Mouse (Mus musculus) liver, postnatal 0 days (tissue): ENCODE measurements around the gene Hic1. TPM values are rescaled to one million over a fixed set of nuclear protein-coding genes. Genes with fewer than 3 reads are reported as not detected.

Experiments
- ATAC-seq: fragments of 200-750 bp; cut with Nextera tagmentation; 2 replicates; pipeline ENCODE4 v1.8.0; 2017; ENCODE audit warnings: mild to moderate bottlenecking, moderate library complexity
- DNase-seq: peaks from one replicate; pipeline ENCODE4 v3.0.0-alpha.2; 2016
- H3K27ac ChIP-seq: fragments of 300-500 bp; sonication (generic); 2 replicates; pipeline ENCODE4 v1.5.1; 2014; ENCODE audit warnings: antibody characterized with exemption, moderate library complexity, mild to moderate bottlenecking, low read depth
- H3K27me3 ChIP-seq: fragments of 300-500 bp; sonication (generic); 2 replicates; pipeline ENCODE4 v1.6.1; 2014; ENCODE audit warnings: low read length, control low read depth, mixed read lengths; ENCODE audit not compliant: insufficient read depth
- H3K36me3 ChIP-seq: fragments of 300-500 bp; sonication (generic); replicated peaks from 2 replicates; pipeline ENCODE4 v1.6.1; 2014; ENCODE audit warnings: mild to moderate bottlenecking, control low read depth, low read length, moderate library complexity, mixed read lengths; ENCODE audit not compliant: insufficient read depth
- H3K4me1 ChIP-seq: fragments of 300-500 bp; sonication (generic); 2 replicates; pipeline ENCODE4 v1.6.1; 2014; ENCODE audit warnings: antibody characterized with exemption, mild to moderate bottlenecking, control low read depth; ENCODE audit not compliant: insufficient read depth
- H3K4me2 ChIP-seq: fragments of 300-500 bp; sonication (generic); 2 replicates; pipeline ENCODE4 v1.6.1; 2014; ENCODE audit warnings: low read depth, mild to moderate bottlenecking, low read length, moderate library complexity, mixed read lengths
- H3K4me3 ChIP-seq: fragments of 300-500 bp; sonication (generic); 2 replicates; pipeline ENCODE4 v1.5.1; 2014; ENCODE audit warnings: low read depth, low read length
- H3K9ac ChIP-seq: fragments of 300-500 bp; sonication (generic); replicated peaks from 2 replicates; pipeline ENCODE4 v1.6.1; 2014; ENCODE audit warnings: mild to moderate bottlenecking, moderate library complexity
- H3K9me3 ChIP-seq: fragments of 300-500 bp; sonication (generic); 2 replicates; pipeline ENCODE4 v1.6.1; 2016; ENCODE audit warnings: mild to moderate bottlenecking, control low read depth, low read length, mixed read lengths
- CTCF ChIP-seq: sonication (generic); IDR thresholded peaks from 2 replicates; pipeline ENCODE4 v1.5.1; 2016; ENCODE audit warnings: antibody characterized with exemption, low read depth
- EP300 ChIP-seq: IDR thresholded peaks from 2 replicates; pipeline ENCODE4 v1.6.1; 2016; ENCODE audit warnings: antibody characterized with exemption, low read depth, mild to moderate bottlenecking
- whole genome bisulfite sequencing: fragments of 180-500 bp; shearing (Covaris S2); extraction: QIAGEN DNeasy Blood & Tissue Kit; methylation state at CpG from one replicate; pipeline ENCODE4 v1.1.7; 2014; ENCODE audit not compliant: insufficient replicate concordance; 5-methylcytosine and 5-hydroxymethylcytosine counted together
- polyA plus RNA-seq: library from polyadenylated mRNA; unstranded; fragments of >200 nt; fragmentation: Nextera tagmentation; extraction: Ambion mirVana; gene quantifications from 2 replicates; pipeline ENCODE4 v1.2.1, GENCODE M21; 2015

The Hic1 gene
- polyA plus RNA-seq, 1 experiment from 2014 or later: 1.1 TPM

DNA sequence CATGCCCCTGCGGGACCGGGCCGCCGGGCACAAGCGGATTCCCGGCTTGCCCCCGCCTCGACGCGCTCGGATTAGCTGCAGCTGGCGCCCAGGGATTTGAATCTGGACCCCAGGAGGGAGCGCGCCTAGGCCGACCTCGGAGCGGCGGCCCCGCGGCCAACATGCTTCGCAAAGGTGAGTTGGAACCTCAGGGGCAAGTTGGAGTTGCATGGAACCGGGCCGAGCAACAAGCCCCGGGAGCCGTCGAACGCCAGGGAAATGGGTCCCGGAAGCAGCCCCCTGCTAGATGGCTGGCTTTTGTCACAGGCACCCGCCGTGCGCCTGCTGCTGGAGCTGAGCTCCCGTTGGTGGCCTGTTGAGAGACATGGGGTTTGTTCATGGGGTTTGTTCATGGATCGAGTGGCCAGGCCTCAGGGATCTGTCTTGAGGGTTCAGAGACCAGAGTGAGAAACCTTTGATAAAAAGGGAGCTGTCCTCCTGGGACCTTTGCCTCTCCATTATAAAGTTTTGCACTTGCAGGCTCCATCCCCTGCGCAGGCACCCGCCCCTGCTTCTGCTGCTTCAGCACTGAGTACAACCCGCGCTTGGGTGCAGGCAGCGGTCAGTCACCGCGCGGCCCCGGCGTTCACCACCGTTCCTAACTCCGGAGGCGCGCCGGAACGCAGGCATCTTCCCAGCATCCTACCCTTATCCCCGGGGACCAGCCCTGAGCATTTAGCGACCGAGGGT is 25.0 kb upstream of the Hic1 start:
- Histone ChIP-seq H3K9me3 (no peaks in the 10 kb centered on the region), H3K9ac (no peak overlapping the region), H3K4me3 (peak overlapping the region; percentile 56), H3K27me3 (peaks cover 47% of the 10 kb centered on the region), H3K36me3 (no peaks in the 10 kb centered on the region), H3K27ac (no peak overlapping the region), H3K4me2 (peak overlapping the region; percentile 76), H3K4me1 (peaks cover 25% of the 10 kb centered on the region)
- no peak for TF ChIP-seq EP300
- no peak for TF ChIP-seq CTCF
- 2% methylated on average over 52 of the region's 52 CpGs for WGBS
- DNase-seq (no peak), ATAC-seq (no peak)

DNA sequence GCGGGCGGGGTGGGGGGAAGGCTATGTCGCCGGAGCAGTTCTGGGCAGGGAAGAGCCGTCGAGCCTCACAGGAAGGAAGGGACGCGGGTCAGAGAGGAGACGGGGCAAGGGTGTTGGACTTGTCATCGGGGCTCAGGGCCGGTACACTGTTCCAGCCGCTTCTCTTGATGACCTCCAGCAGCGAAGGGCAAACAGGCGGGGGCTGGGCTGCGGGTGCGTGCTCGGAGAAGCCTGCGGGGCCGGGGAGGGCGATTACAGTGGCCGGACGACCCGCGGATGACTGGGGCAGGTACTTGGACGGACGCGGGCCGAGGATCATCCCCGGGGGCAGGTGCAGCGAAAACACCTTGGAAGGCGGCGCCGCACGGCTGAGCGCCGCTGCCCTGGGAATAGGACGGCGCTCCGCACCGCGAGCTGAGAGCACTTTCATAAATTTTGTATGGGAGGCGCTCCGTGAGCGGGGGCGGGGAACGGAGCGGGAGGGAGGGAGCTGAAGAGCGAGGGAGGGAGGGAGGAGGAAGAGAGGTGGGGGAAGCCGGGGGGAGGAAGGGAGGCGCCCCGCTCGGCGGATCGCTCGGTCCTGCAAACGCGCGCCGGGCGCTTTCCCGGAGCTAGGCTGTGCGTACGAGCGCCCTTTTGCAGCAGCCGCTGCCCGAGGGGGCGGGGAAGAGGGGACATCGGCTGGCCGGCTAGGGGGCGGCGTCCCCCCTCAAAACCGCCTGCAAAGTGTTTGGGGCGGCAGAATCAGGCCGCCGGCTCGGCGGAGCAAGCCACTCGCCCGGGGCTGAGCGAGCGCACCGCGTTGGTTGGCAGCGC is 24.1 kb upstream of the Hic1 start, which contains the start of gene Rtn4rl1:
Gene Rtn4rl1, plus strand, starts transcription at position 528 of the 816 bp plus-strand sequence.
- Histone ChIP-seq H3K27me3 (peaks cover 47% of the 10 kb centered on the region), H3K4me3 (peak within 1 kb of the TSS; percentile 56), H3K36me3 (no peaks in the 10 kb centered on the region), H3K9ac (peak within 1 kb of the TSS; percentile 27; the same call in 1 of the 2 replicates), H3K9me3 (no peaks in the 10 kb centered on the region), H3K27ac (no peak within 1 kb of the TSS), H3K4me1 (peaks cover 29% of the 10 kb centered on the region), H3K4me2 (peak within 1 kb of the TSS; percentile 76)
- no peak for TF ChIP-seq CTCF
- TF ChIP-seq EP300: no peak
- peak; percentile 53 for DNase-seq
- peak; percentile 24; the same call in 1 of the 2 replicates for ATAC-seq
- under 1% methylated on average over 71 of the region's 84 CpGs for WGBS

DNA sequence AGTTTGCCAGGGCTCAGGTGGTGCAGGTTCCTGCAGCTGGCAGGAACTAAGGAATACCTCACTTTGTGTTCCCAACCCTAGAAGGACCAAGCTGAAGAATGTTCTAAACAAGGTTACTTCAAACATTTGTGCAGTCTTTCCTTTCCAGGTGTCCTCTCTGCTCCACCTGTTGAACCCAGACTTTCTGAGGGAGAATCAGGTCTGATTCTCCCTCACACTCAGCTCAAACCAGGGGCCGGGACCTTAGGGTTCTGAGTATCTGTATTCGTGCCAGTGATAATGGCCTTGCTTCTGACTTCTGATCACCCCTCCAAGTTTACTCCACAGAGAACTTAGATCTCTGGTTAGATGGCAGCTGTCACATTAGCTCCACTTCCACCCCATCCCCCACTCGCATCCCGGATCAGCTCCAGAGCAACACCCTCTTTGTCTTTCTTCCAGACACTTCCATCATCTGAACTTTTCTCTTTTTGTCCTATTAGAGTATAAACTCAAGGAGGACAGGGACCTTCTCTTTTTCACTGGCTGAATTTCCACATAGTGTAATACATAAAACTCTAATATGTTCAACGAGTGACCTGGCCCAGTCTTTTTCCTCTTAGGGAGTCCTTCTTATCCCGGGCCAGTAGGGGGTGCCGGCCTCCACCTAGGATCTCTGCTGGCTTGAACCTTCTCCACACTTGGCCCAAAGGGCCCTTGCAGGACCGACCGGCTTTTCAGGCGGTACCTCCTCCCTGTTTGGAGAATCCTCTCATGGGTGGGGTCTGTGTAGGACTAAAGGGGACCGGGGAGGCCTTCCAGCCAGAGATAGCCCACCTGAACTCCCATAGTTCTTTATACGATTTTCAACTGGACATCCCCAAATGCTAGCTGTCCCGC is 23.3 kb upstream of the Hic1 start:
- H3K9ac ChIP-seq: no peak overlapping the region

DNA sequence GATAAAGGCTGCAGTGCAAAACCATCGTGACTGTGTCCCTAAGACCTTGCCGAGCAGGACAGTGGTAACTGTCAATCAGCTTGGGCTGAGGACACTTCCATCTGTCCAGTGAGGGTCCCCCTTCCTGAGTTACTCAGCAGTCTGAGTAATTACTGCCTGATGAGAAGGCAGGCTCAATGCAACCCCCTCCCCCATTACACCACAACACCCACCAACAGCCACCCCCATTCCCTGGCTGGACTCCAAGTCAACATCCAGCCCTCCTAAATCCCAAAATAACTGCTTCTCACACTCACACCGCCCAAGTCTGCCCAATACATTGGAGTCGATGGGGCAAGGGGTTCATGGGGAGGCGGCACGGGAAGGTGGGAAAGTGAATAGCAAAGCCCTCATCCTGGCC is 22.5 kb upstream of the Hic1 start:
- Histone ChIP-seq H3K27ac (no peak overlapping the region), H3K4me1 (peaks cover 29% of the 10 kb centered on the region), H3K4me2 (no peak overlapping the region), H3K36me3 (no peaks in the 10 kb centered on the region), H3K4me3 (no peak overlapping the region), H3K9ac (no peak overlapping the region), H3K9me3 (no peaks in the 10 kb centered on the region), H3K27me3 (peaks cover 42% of the 10 kb centered on the region)
- 69% methylated on average over 6 of the region's 6 CpGs for WGBS
- TF ChIP-seq CTCF: no peak
- DNase-seq: no peak
- no peak for ATAC-seq

More for the DNA sequence above, 23.3 kb upstream of the Hic1 start:
- peak overlapping the region; percentile 56 for H3K4me3 ChIP-seq
- H3K27ac ChIP-seq: no peak overlapping the region
- TF ChIP-seq EP300 (no peak), CTCF (peak; percentile 87)
- H3K27me3 ChIP-seq: peaks cover 47% of the 10 kb centered on the region
- H3K4me2 ChIP-seq: peak overlapping the region; percentile 76
- WGBS: 26% methylated on average over 13 of the region's 13 CpGs
- ATAC-seq (peak; percentile 56), DNase-seq (peak; percentile 86)
- no peaks in the 10 kb centered on the region for H3K36me3 ChIP-seq
- peaks cover 29% of the 10 kb centered on the region for H3K4me1 ChIP-seq
- no peaks in the 10 kb centered on the region for H3K9me3 ChIP-seq

DNA sequence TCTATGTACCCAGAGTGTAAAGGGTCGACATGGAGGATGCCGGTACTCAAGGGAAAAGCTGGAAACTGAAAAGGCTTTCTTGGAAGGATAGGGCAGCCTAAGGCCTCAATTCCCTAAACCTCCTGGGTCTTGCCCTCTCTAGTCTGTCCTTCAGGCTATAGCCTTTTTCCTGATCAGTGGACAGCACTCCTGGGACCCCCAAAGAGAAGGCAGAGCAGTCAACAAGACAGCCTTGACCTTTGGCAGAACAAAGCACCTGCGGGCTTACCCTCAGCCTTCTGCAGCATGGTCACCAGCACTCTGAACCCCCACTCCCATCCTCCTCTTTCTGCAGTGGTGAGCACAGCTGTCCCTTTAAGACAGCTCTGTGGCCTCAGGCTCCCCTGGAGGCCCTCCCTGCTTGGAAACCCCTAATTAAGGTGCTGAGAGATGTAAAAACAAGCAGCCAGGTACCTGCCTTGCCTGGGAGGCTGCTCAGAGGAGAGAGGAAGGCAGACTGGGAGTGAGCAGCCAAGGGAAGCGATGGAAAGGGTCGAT is 21.7 kb upstream of the Hic1 start, which contains the start of gene Dph1:
Gene Dph1, minus strand, starts transcription at position 337 of the 537 bp plus-strand sequence.
- Histone ChIP-seq H3K4me3 (peak within 1 kb of the TSS; percentile 74), H3K36me3 (no peaks in the 10 kb centered on the region), H3K9me3 (no peaks in the 10 kb centered on the region), H3K4me2 (peak within 1 kb of the TSS; percentile 93), H3K27me3 (peaks cover 34% of the 10 kb centered on the region), H3K9ac (peak within 1 kb of the TSS; percentile 69), H3K27ac (peak within 1 kb of the TSS; percentile 73), H3K4me1 (peaks cover 29% of the 10 kb centered on the region)
- no peak for DNase-seq
- ATAC-seq: no peak
- TF ChIP-seq EP300: no peak
- TF ChIP-seq CTCF: no peak
- 58% methylated on average over 5 of the region's 5 CpGs for WGBS
